Mouse (Mus musculus): ENCODE results near the gene Csrnp3.
A peak's percentile ranks its signal among the peaks of the same experiment; 100 is the strongest.

The Csrnp3 gene

GRCm38 (mm10) chr2:66024837-66025236, 179.3 kb downstream of the Csrnp3 start:
- no peak for DNase-seq

- DNase-seq: no peak
Observed at GRCm38 (mm10) chr2:66028812-66029211, 183.2 kb downstream of the Csrnp3 start.

GRCm38 (mm10) chr2:66034907-66035679, 189.5 kb downstream of the Csrnp3 start:
- no peak for DNase-seq

- DNase-seq: no peak
Observed at GRCm38 (mm10) chr2:66040611-66041010, 195.0 kb downstream of the Csrnp3 start.

GRCm38 (mm10) chr2:66041203-66041916, 195.8 kb downstream of the Csrnp3 start:
- no peak for DNase-seq

GRCm38 (mm10) chr2:66041917-66042419, 196.4 kb downstream of the Csrnp3 start:
- DNase-seq: peak in 1 of 2 experiments; percentile 10

- DNase-seq: no peak
Observed at GRCm38 (mm10) chr2:66043441-66044404, 198.2 kb downstream of the Csrnp3 start.

GRCm38 (mm10) chr2:66044405-66045089, 199.0 kb downstream of the Csrnp3 start:
- no peak for DNase-seq

- no peak for DNase-seq
Observed at GRCm38 (mm10) chr2:66063291-66063690, 217.7 kb downstream of the Csrnp3 start.

GRCm38 (mm10) chr2:66069454-66069853, 223.9 kb downstream of the Csrnp3 start:
- DNase-seq: no peak

GRCm38 (mm10) chr2:66080731-66081130, 235.2 kb downstream of the Csrnp3 start:
- DNase-seq: no peak
